Mouse (Mus musculus) hindbrain, postnatal 0 days (tissue): Measurements from ENCODE around the gene Dnal4. TPM values are rescaled to one million over a fixed set of nuclear protein-coding genes. Genes with fewer than 3 reads are reported as not detected.

Source experiments
- ATAC-seq: fragments of 200-750 bp; cut with Nextera tagmentation; 2 replicates; pipeline ENCODE4 v1.8.0; 2017; ENCODE audit warnings: mild to moderate bottlenecking, moderate TSS enrichment, moderate library complexity
- DNase-seq: peaks from one replicate; pipeline ENCODE4 v3.0.0-alpha.2; 2015; ENCODE audit warnings: low spot score
- H3K27ac ChIP-seq: fragments of 300-500 bp; sonication (generic); 2 replicates; pipeline ENCODE4 v1.5.1; 2014; ENCODE audit warnings: mild to moderate bottlenecking
- H3K27me3 ChIP-seq: fragments of 300-500 bp; sonication (generic); 2 replicates; pipeline ENCODE4 v1.6.1; 2014; ENCODE audit warnings: low read length, mixed read lengths; ENCODE audit not compliant: insufficient read depth
- H3K36me3 ChIP-seq: fragments of 300-500 bp; sonication (generic); 2 replicates; pipeline ENCODE4 v1.6.1; 2014; ENCODE audit warnings: low read length, mixed read lengths; ENCODE audit not compliant: insufficient read depth
- H3K4me1 ChIP-seq: fragments of 300-500 bp; sonication (generic); 2 replicates; pipeline ENCODE4 v1.6.1; 2014; ENCODE audit warnings: antibody characterized with exemption, low read length, mixed read lengths; ENCODE audit not compliant: insufficient read depth
- H3K4me2 ChIP-seq: fragments of 300-500 bp; sonication (generic); 2 replicates; pipeline ENCODE4 v1.6.1; 2014; ENCODE audit warnings: low read depth, mild to moderate bottlenecking, low read length, moderate library complexity, mixed read lengths
- H3K4me3 ChIP-seq: fragments of 300-500 bp; sonication (generic); 2 replicates; pipeline ENCODE4 v1.5.1; 2014; ENCODE audit warnings: low read length
- H3K9ac ChIP-seq: fragments of 300-500 bp; sonication (generic); replicated peaks from 2 replicates; pipeline ENCODE4 v1.6.1; 2014; ENCODE audit warnings: mild to moderate bottlenecking, low read length, moderate library complexity, mixed read lengths
- H3K9me3 ChIP-seq: fragments of 300-500 bp; sonication (generic); 2 replicates; pipeline ENCODE4 v1.6.1; 2016; ENCODE audit warnings: low read length, mixed read lengths
- CTCF ChIP-seq: IDR thresholded peaks from 2 replicates; pipeline ENCODE4 v1.5.1; 2016; ENCODE audit warnings: antibody characterized with exemption, control low read depth, low read depth
- WGBS: fragments of 180-500 bp; shearing (Covaris S2); extraction: QIAGEN DNeasy Blood & Tissue Kit; methylation state at CpG from one replicate; pipeline ENCODE4 v1.1.7; 2014; 5-methylcytosine and 5-hydroxymethylcytosine counted together
- polyA plus RNA-seq: library from polyadenylated mRNA; unstranded; fragments of >200 nt; fragmentation: Nextera tagmentation; extraction: Ambion mirVana; gene quantifications from 2 replicates; pipeline ENCODE4 v1.2.1, GENCODE M21; 2015
- total RNA-seq: library from RNA; depleted of rRNA; stranded (reverse); fragments of >200 nt; gene quantifications from 2 replicates; pipeline ENCODE4 v1.2.3, GENCODE M21; 2014

Gene Dnal4
- total and polyA plus RNA-seq, 2 experiments from 2014 or later = 50.3 to 54.0 TPM

DNA sequence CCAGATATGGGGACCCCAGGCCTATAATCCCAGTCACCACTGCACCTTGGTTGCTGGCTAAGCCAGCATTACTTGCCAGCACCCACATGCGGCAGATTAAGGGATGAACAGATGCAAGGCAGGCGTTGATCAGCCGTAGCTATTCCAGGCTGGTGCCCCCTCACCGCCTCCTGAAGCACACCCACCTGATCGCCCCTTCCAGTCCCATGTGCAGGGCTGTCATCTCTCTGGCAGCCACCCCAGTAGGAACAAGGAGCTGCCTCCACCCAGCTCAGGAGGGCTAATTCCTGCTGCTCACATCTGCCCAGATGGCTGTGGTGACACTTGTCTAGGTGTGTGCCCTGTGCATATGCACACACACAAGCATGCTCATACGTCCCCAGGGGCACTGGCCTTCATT lies 16.7 kb downstream of the Dnal4 start:
- Histone ChIP-seq H3K9ac (no peak overlapping the region), H3K9me3 (no peaks in the 10 kb centered on the region), H3K4me2 (no peak overlapping the region), H3K36me3 (peaks cover 21% of the 10 kb centered on the region; the same call in 1 of the 2 replicates), H3K27me3 (no peaks in the 10 kb centered on the region), H3K4me3 (no peak overlapping the region), H3K27ac (no peak overlapping the region), H3K4me1 (peaks cover 15% of the 10 kb centered on the region; the same call in 1 of the 2 replicates)
- TF ChIP-seq CTCF = no peak
- DNase-seq (no peak), ATAC-seq (no peak)
- WGBS = 85% methylated on average over 6 of the region's 6 CpGs

GRCm38 (mm10) chr15:79757118-79757517 lies 20.5 kb downstream of the Dnal4 start:
- no peaks in the 10 kb centered on the region for H3K4me1 ChIP-seq

DNA sequence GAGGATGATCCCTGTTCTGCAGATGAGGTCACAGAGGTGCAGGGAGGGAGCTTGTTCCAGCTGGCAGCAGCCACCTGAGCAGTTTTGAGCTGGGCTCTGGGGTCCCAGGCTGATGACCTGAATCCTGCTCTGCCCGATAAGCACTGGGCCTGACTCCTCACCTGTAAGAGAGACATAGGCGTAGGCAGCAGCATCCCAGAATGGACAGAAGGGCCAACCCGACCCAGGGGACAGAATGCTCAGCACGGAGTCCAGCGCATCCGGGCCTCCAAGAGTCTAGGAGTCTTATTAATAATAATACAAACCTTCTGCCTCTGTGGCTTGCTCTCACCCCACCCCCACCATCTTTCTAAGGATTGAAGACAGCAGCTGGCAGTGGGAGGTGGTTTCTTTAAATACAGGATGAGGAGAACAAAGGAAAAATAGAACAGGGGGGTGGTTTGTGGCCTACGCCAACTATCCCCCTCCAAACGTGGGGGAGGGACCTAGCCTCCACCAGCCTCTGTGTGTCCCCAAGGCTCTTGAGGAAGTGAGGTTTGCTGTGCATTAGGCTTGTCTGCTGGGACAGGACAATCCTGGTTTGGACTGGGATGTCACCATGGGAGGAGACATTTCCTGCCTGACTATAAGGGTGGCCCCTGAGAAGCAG lies 21.5 kb downstream of the Dnal4 start:
- Histone ChIP-seq H3K9me3 (no peaks in the 10 kb centered on the region), H3K36me3 (no peaks in the 10 kb centered on the region; the same call in 1 of the 2 replicates), H3K4me3 (no peak overlapping the region), H3K4me1 (no peaks in the 10 kb centered on the region), H3K4me2 (no peak overlapping the region), H3K27ac (no peak overlapping the region), H3K9ac (no peak overlapping the region), H3K27me3 (no peaks in the 10 kb centered on the region)
- DNase-seq (no peak), ATAC-seq (no peak)
- whole genome bisulfite sequencing = 64% methylated on average over 8 of the region's 8 CpGs
- TF ChIP-seq CTCF = no peak

More at GRCm38 (mm10) chr15:79757118-79757517, 20.5 kb downstream of the Dnal4 start:
- no peak overlapping the region for H3K4me3 ChIP-seq
- H3K9ac ChIP-seq = no peak overlapping the region
- peaks cover 8% of the 10 kb centered on the region; the same call in 1 of the 2 replicates for H3K36me3 ChIP-seq
- no peaks in the 10 kb centered on the region for H3K9me3 ChIP-seq
- H3K27ac ChIP-seq = no peak overlapping the region
- DNase-seq (no peak), ATAC-seq (no peak)
- 95% methylated on average over 3 of the region's 3 CpGs for WGBS
- TF ChIP-seq CTCF = no peak
- H3K27me3 ChIP-seq = no peaks in the 10 kb centered on the region
- no peak overlapping the region for H3K4me2 ChIP-seq

- 79% methylated on average over 4 of the region's 4 CpGs for WGBS
- ATAC-seq = no peak
- Histone ChIP-seq H3K36me3 (no peaks in the 10 kb centered on the region), H3K4me2 (no peak overlapping the region), H3K4me3 (no peak overlapping the region), H3K27ac (no peak overlapping the region), H3K4me1 (no peaks in the 10 kb centered on the region), H3K27me3 (no peaks in the 10 kb centered on the region), H3K9ac (no peak overlapping the region), H3K9me3 (no peaks in the 10 kb centered on the region)
- DNase-seq = no peak
- TF ChIP-seq CTCF = no peak
Measured at GRCm38 (mm10) chr15:79755176-79755575, 22.5 kb downstream of the Dnal4 start.

DNA sequence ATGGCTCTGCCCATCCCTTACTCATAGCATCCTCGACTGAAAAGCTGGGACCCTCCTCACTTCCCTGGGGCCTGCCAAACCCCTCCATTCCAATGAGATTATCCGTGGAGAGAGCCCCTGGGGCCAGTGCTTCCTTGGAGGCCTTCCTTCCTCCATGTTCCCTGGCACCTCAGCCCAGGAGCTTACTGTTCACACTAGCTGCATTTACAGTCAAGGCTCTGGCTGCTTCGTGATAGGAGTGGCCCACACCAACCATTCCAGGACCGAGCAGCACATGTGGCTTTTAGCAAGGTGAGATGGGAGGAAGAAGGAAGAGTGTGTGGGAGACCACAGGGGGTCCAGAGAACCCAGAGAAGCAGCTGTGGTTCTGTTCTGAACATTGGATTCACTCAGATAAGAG lies 23.8 kb downstream of the Dnal4 start:
- TF ChIP-seq CTCF = no peak
- DNase-seq = no peak
- WGBS = 55% methylated on average over 4 of the region's 4 CpGs
- no peaks in the 10 kb centered on the region for H3K4me1 ChIP-seq
- no peaks in the 10 kb centered on the region for H3K9me3 ChIP-seq
- ATAC-seq = no peak
- H3K9ac ChIP-seq = no peak overlapping the region
- H3K4me2 ChIP-seq = no peak overlapping the region
- H3K36me3 ChIP-seq = no peaks in the 10 kb centered on the region
- no peak overlapping the region for H3K27ac ChIP-seq
- H3K27me3 ChIP-seq = no peaks in the 10 kb centered on the region
- H3K4me3 ChIP-seq = no peak overlapping the region

DNA sequence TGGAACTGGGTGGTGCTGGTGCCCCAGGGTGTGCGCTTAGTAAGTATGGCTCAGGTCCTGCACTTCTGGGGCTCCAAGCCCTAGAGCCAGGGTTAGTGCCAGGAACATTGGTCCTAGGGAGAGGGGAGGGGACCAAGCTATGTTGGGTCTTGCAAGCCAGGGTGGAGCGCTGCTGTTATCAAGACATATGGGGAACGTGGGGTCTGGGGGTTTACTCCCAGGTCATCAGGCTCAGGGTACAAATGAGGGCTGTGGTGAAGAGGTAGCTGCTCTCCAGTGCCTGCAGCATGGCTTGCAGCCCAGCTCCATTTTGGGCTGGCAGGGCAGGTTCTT lies 24.3 kb downstream of the Dnal4 start:
- no peak overlapping the region for H3K9ac ChIP-seq
- no peak overlapping the region for H3K4me2 ChIP-seq
- no peak for TF ChIP-seq CTCF
- no peaks in the 10 kb centered on the region for H3K36me3 ChIP-seq
- H3K27ac ChIP-seq = no peak overlapping the region
- H3K9me3 ChIP-seq = no peaks in the 10 kb centered on the region
- no peaks in the 10 kb centered on the region for H3K4me1 ChIP-seq
- ATAC-seq (no peak; the same call in 1 of the 2 replicates), DNase-seq (no peak)
- no peaks in the 10 kb centered on the region for H3K27me3 ChIP-seq
- WGBS = 98% methylated on average over 3 of the region's 3 CpGs
- no peak overlapping the region for H3K4me3 ChIP-seq

DNA sequence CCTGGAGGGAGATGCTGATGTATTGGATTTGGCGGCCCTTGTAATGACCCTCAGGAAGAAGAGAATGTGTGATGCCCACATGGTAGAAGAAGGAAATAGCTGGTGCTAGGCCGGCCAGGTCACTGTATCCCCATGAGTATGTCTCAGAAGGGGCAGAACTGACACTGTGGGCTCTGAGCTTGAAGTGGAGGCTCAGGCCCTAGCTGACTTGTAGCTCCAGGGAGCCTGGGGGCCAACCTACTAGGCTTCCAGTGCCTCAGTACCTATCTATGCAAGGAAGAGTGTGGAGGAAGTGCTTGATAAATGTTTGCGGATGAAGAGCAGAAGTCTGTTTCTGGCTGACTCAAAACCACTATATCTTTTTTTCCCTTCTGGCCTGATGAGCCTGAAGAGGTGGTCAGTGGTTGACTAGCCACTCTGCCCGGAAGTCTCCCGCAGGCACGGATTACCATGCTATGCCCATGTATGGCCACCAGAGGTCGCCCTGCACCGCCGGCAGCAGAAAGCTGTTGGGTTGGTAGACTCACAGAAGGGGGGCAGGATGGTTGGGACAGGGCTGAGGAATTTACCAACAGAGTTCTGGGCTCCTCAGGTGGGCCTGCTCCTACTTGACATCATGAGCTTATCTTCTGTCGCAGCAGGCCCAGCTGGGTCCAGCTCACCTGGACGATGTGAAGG lies 24.8 kb downstream of the Dnal4 start:
- H3K9ac ChIP-seq = no peak overlapping the region

More for the DNA sequence above, 24.8 kb downstream of the Dnal4 start:
- H3K4me1 ChIP-seq = no peaks in the 10 kb centered on the region
- 25% methylated on average over 11 of the region's 11 CpGs for WGBS
- TF ChIP-seq CTCF = peak; percentile 99
- ATAC-seq (peak; percentile 62; the same call in 1 of the 2 replicates), DNase-seq (peak; percentile 78)
- H3K27ac ChIP-seq = no peak overlapping the region
- H3K27me3 ChIP-seq = no peaks in the 10 kb centered on the region
- no peak overlapping the region for H3K4me2 ChIP-seq
- no peak overlapping the region for H3K4me3 ChIP-seq
- no peaks in the 10 kb centered on the region for H3K9me3 ChIP-seq
- no peaks in the 10 kb centered on the region for H3K36me3 ChIP-seq
